Mouse (Mus musculus) C2C12 (cell line): ENCODE data around the gene Vegfb. TPM values are rescaled to one million over a fixed set of nuclear protein-coding genes. Genes with fewer than 3 reads are reported as not detected.

ENCODE experiments used
- H3K27me3 ChIP-seq: one replicate; pipeline ENCODE4 v1.6.1; 2011; ENCODE audit not compliant: control insufficient read depth, insufficient read depth, insufficient read length
- H3K36me3 ChIP-seq: one replicate; pipeline ENCODE4 v1.6.1; 2011; ENCODE audit not compliant: control insufficient read depth, insufficient read depth
- H3K4me3 ChIP-seq: one replicate; pipeline ENCODE4 v1.5.1; 2011; ENCODE audit warnings: mild to moderate bottlenecking, control low read depth; ENCODE audit not compliant: poor library complexity, insufficient read depth, severe bottlenecking
- H3K79me2 ChIP-seq: one replicate; pipeline ENCODE4 v1.6.1; 2011; ENCODE audit not compliant: control insufficient read depth, insufficient read depth
- H3K79me3 ChIP-seq: one replicate; pipeline ENCODE4 v1.6.1; 2011; ENCODE audit warnings: low read depth, control low read depth
- H3ac ChIP-seq: one replicate; pipeline ENCODE3; 2011; ENCODE audit warnings: low read depth; ENCODE audit not compliant: control insufficient read depth, insufficient read length
- CEBPB ChIP-seq: IDR thresholded peaks from one replicate; pipeline ENCODE4 v1.6.1; 2011; ENCODE audit warnings: low read depth, mild to moderate bottlenecking, control low read depth, moderate library complexity
- CTCF ChIP-seq: IDR thresholded peaks from one replicate; pipeline ENCODE4 v1.5.1; 2011; ENCODE audit not compliant: control insufficient read depth, insufficient read depth, insufficient read length
- FOSL1 ChIP-seq: IDR thresholded peaks from one replicate; pipeline ENCODE4 v1.8.0; 2011; ENCODE audit warnings: mild to moderate bottlenecking, low read length; ENCODE audit not compliant: poor library complexity, insufficient read depth, severe bottlenecking
- MAX ChIP-seq: IDR thresholded peaks from one replicate; pipeline ENCODE4 v1.6.1; 2011; ENCODE audit warnings: mild to moderate bottlenecking, control low read depth
- MYOD1 ChIP-seq: IDR thresholded peaks from one replicate; pipeline ENCODE4 v1.6.1; 2011; ENCODE audit warnings: low read depth; ENCODE audit not compliant: control insufficient read depth, insufficient read length
- MYOG ChIP-seq: IDR thresholded peaks from one replicate; pipeline ENCODE4 v1.6.1; 2011; ENCODE audit not compliant: control insufficient read depth, insufficient read length; ENCODE audit errors: extremely low read depth
- USF1 ChIP-seq: IDR thresholded peaks from one replicate; pipeline ENCODE4 v1.6.1; 2011; ENCODE audit warnings: low read depth, mild to moderate bottlenecking, control low read depth, moderate library complexity
- polyA plus RNA-seq: library from polyadenylated mRNA; unstranded; fragments of >200 nt; fragmentation: generic; extraction: Trizol; gene quantifications from one replicate; pipeline ENCODE4 v1.2.1, GENCODE M21; 2012; ENCODE audit warnings: missing spikeins

Gene Vegfb
- polyA plus RNA-seq, 1 experiment = 37.7 TPM

- Histone ChIP-seq H3K4me3 (no peak overlapping the region), H3K36me3 (no peaks in the 10 kb centered on the region), H3ac (no peak overlapping the region), H3K27me3 (no peaks in the 10 kb centered on the region), H3K79me2 (no peaks in the 10 kb centered on the region), H3K79me3 (no peaks in the 10 kb centered on the region)
- no peak for TF ChIP-seq MYOG
- TF ChIP-seq USF1 = no peak
- TF ChIP-seq CTCF = no peak
- no peak for TF ChIP-seq MAX
- TF ChIP-seq FOSL1 = no peak
- no peak for TF ChIP-seq MYOD1
- TF ChIP-seq CEBPB = no peak
Observed at GRCm38 (mm10) chr19:7006892-7007593, 19.6 kb upstream of the Vegfb start.

- Histone ChIP-seq H3K79me2 (no peaks in the 10 kb centered on the region), H3K79me3 (no peaks in the 10 kb centered on the region), H3ac (no peak overlapping the region), H3K4me3 (no peak overlapping the region), H3K36me3 (peaks cover 7% of the 10 kb centered on the region), H3K27me3 (no peaks in the 10 kb centered on the region)
- TF ChIP-seq CTCF (no peak), FOSL1 (no peak), MAX (no peak), USF1 (no peak), MYOG (no peak), MYOD1 (no peak), CEBPB (no peak)
Observed at GRCm38 (mm10) chr19:6999360-7000063, 12.1 kb upstream of the Vegfb start.

- TF ChIP-seq MAX (no peak), FOSL1 (no peak), MYOD1 (no peak), CTCF (no peak), MYOG (no peak), CEBPB (no peak), USF1 (no peak)
- H3K27me3 ChIP-seq = no peaks in the 10 kb centered on the region
- H3K79me2 ChIP-seq = no peaks in the 10 kb centered on the region
- H3K4me3 ChIP-seq = no peak overlapping the region
- no peak overlapping the region for H3ac ChIP-seq
- peaks cover 7% of the 10 kb centered on the region for H3K36me3 ChIP-seq
- no peaks in the 10 kb centered on the region for H3K79me3 ChIP-seq
Observed at GRCm38 (mm10) chr19:6997721-6998290, 10.4 kb upstream of the Vegfb start.

GRCm38 (mm10) chr19:6996006-6996405 lies 8.6 kb upstream of the Vegfb start, which contains the start of the genes Nudt22 and Trpt1:
Gene Nudt22, minus strand, starts transcription at chr19:6996117.
Gene Trpt1, plus strand, starts transcription at chr19:6996131.
- H3K79me3 ChIP-seq = no peaks in the 10 kb centered on the region
- TF ChIP-seq CTCF (no peak), MYOG (no peak), CEBPB (no peak), FOSL1 (no peak), USF1 (no peak), MAX (no peak), MYOD1 (no peak)
- H3K36me3 ChIP-seq = peaks cover 7% of the 10 kb centered on the region
- peak within 1 kb of the TSS; percentile 32 for H3K4me3 ChIP-seq
- no peaks in the 10 kb centered on the region for H3K27me3 ChIP-seq
- H3ac ChIP-seq = peak within 1 kb of the TSS; percentile 78
- H3K79me2 ChIP-seq = no peaks in the 10 kb centered on the region

GRCm38 (mm10) chr19:6995255-6995991 lies 8.0 kb upstream of the Vegfb start:
- no peak for TF ChIP-seq MYOD1
- no peak for TF ChIP-seq USF1
- TF ChIP-seq FOSL1 = no peak
- TF ChIP-seq MYOG = no peak
- TF ChIP-seq CEBPB = no peak
- no peak for TF ChIP-seq MAX
- TF ChIP-seq CTCF = no peak

More at GRCm38 (mm10) chr19:6995255-6995991, 8.0 kb upstream of the Vegfb start:
- H3K4me3 ChIP-seq = peak overlapping the region; percentile 32
- no peaks in the 10 kb centered on the region for H3K79me2 ChIP-seq
- H3K36me3 ChIP-seq = peaks cover 7% of the 10 kb centered on the region
- peak overlapping the region; percentile 67 for H3ac ChIP-seq
- no peaks in the 10 kb centered on the region for H3K27me3 ChIP-seq
- H3K79me3 ChIP-seq = no peaks in the 10 kb centered on the region
